Mouse (Mus musculus): ENCODE data around the gene Rhoj. TPM values are rescaled to one million over a fixed set of nuclear protein-coding genes. Genes with fewer than 3 reads are reported as not detected.
"Not testable (repeated sequence)": the region's sequence is repeated elsewhere in the genome, so short reads cannot be mapped to it uniquely, and the experiment has no call there.

The Rhoj gene
- total RNA-seq, 2 experiments from 2014 or later: 29.8 to 32.6 TPM

DNA sequence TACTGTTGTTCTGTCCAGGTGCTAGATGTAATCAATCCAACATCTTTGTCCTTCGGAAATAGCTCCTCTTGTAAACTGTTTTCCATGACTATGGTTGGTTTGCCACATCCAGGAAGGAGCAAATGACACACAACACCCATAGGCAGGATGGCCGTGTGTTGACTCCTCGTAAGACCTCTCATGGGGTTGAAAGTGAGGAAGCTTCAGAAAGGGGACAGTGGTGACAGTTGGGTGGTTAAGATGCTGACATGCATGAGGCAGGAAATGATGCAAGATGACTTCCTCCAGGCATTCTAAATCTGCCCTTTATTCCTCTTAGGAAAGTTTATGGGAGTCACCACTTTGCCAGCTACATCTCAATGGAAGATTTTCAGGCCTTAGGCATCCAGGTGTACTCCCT, 31.8 kb downstream of the Rhoj start:
- intact Hi-C loops (cut with DNase I; ENCODE audit: low total_unique reads): no loop called here
- DNase-seq: no peak

DNA sequence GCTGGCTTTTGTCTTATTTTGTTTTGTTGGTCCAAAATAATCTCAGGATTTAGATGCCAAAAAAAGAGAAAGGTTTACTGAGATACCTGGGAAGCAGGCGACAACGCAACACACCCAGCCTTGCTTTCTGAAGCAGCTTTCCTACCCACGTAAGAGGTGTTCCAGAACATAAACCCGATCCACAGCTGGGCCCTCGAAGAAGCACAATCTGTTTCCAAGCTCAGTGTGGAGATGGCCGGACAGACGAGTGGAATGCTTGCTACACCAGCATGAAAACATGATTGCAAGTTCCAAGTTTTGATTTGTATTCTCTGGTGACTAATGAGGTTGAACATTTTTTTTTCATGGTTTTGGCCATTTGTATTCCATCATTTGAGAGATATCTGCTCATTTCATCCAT, 32.2 kb downstream of the Rhoj start:
- intact Hi-C loops (cut with DNase I; ENCODE audit: low total_unique reads): no loop called here
- DNase-seq: no peak

DNA sequence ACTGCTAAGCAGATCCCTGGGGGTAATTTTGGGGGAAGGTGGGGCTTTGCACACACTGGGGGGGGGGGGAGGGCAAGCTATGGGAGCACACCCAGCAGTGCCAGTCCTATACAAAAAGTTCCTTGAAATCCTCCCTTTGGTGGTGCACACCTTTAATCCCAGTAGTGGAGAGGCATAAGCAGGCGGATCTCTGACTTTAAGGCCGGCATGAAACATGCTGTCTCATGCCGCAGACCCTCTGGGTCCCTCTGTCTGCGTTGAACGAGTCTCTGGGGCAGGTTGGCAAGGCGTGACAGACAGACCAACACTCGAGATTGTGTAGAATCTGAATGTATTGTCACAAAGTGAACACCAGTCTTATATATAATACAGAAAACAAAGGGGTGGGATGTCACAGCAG, 40.4 kb downstream of the Rhoj start:
- no peak for DNase-seq
- intact Hi-C loops (cut with DNase I; ENCODE audit: low total_unique reads): no loop called here

DNA sequence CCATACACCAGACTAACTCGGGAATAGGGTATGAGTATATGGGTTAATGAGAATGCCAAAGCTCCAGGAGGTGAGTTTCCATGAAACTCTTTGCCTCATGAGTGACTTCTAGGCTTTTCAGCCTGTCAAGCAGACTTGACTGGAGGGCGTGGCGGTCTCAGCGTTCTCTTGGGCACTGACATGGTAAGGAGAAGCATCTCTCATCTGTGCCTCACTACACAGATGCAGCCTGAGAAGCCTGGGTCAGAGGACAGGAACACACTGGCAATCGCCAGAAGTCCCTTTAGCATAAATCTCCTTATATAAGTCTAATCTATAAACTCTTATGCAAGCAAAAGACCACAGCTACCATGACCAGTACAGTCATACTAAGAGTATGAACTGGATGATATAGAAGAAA, 41.4 kb downstream of the Rhoj start:
- DNase-seq; intact Hi-C loops (cut with DNase I; ENCODE audit: low total_unique reads): not testable (repeated sequence)

DNA sequence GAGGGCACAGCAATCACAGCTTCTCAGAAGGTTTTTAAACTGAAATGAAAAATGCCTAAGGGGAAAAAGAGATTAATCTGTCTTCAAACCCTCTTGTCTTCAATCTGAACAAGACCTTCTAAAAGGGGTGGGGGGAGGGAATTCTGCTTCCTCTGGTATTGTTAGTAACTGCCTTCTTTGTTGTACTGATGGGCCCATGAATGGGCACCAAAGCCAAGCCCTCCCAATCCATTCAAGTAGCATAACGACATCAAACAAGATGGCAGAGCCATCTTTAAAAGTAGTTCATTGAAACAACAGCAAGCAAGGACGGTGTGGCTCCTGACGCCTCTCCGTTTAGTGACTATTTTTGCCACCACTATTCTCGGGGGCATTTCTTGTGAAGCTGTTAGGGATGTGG, 42.6 kb downstream of the Rhoj start:
- DNase-seq: no peak
- intact Hi-C loops (cut with DNase I; ENCODE audit: low total_unique reads): no loop called here

DNA sequence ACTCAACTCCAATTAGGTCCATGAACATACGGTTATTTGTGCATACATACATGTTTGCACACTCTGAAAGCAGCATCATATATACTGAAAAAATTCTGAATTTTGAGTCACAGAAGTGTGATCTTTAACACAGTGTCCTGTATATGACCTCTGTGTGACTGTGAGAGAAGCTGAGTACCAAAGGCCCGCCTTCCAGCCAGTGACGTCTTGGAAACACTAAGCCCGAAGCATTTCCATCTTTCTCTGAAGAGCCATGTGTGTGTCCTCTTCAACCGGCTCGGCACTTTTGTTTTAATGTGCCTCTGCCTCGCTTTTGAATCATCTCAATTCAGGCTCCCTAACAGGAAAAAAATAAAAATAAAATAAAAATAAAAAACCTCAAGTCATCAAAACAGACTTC, 43.7 kb downstream of the Rhoj start:
- intact Hi-C loops (cut with DNase I; ENCODE audit: low total_unique reads): no loop called here
- DNase-seq: peak; percentile 23

DNA sequence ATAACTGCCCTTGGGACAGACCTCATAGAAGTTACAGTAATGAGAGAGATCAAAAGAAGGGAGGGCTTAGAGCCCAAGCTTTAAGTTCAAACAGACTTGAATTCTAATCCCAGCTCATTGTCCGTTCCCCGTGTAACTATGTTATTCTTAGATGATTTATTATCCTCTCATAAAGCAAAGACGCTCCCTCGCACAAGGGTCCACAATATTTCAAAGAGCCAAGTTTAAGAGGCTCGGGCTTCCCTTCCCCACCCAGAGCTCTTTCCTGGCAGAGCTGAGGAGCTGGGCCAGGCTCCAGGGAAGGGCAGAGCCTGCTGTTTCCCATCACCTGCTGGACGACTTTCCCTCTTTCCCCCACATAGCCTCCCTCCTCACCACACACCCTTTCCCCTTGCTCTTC, 44.3 kb downstream of the Rhoj start:
- intact Hi-C loops (cut with DNase I; ENCODE audit: low total_unique reads): no loop called here
- DNase-seq: peak; percentile 71

DNA sequence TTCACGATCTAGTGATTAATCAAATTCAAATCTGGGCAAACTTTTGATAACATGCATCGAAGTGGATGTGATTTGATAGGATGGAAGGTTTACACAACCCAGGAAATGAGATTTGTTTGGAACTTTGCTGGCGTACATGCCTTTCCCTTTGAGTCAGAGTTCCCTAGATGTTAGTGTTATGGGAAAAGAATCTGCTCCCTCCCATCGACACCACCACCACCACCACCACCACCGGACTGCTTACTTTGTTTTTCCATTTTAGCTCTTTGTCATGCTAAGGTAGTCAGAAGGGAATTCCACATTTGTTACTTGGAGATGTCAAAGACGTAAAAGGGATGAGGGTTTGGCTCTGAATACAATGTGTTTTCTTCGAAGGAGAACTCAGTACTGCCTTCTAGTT, 46.2 kb downstream of the Rhoj start:
- no peak for DNase-seq
- intact Hi-C loops (cut with DNase I; ENCODE audit: low total_unique reads): no loop called here

DNA sequence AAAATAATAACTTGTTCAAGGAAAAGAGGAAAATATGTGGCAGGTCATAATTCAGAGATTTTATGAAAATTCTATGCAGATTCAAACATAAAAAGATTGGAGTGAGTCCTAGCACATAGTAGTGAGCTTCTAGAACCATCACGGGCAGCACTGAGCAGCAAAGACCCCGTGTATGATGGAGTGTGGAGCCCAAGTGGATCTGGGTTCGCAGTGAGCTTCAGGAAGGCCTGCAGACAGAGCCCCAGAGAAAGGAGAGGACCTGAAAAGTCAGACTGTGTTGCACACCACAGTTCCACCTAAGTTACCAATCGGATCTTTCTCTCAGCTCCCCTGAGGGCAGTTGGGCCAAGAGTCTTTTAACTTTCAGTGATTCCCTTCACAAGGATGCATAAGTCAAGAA, 49.7 kb downstream of the Rhoj start:
- no peak for DNase-seq
- intact Hi-C loops (cut with DNase I; ENCODE audit: low total_unique reads): no loop called here

DNA sequence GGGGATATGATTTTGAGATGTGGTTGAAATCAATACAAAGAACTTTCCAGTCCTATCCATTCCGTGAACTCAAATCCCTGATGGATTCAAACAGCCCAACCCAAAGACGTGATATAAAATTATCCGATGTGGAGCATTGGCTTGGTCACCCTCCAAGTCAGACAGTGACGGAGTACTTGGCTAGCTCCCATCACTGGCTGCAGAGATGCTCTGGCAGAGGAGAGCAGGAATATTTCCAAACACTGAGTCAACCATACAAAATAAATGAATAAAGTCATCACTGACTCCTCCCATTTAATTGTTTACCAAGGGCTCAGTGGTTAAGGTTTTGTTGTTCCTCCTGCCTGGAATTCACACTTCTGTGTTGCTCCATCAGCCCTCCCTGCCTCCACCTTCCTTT, 50.6 kb downstream of the Rhoj start:
- peak; percentile 57 for DNase-seq
- intact Hi-C loops (cut with DNase I; ENCODE audit: low total_unique reads): no loop called here

DNA sequence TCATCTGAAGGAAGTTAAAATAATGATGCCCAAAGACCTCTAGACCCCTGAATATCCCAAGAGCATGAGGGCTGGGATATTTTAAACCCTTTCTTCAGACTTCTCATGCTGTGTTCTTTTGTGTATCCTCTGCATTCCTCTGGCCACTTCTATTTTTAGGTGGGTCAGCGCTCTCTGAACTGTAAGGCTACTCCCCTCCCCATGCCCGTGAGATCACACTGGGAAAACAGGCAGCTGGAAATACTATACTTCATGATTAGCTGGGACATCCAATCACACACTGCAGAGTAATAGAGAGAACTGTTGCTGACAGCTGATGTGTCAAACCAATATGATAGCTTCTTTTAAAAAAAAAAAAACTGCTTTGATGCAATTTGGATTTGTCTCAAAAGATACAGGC, 51.4 kb downstream of the Rhoj start:
- intact Hi-C loops (cut with DNase I; ENCODE audit: low total_unique reads): no loop called here
- no peak for DNase-seq

DNA sequence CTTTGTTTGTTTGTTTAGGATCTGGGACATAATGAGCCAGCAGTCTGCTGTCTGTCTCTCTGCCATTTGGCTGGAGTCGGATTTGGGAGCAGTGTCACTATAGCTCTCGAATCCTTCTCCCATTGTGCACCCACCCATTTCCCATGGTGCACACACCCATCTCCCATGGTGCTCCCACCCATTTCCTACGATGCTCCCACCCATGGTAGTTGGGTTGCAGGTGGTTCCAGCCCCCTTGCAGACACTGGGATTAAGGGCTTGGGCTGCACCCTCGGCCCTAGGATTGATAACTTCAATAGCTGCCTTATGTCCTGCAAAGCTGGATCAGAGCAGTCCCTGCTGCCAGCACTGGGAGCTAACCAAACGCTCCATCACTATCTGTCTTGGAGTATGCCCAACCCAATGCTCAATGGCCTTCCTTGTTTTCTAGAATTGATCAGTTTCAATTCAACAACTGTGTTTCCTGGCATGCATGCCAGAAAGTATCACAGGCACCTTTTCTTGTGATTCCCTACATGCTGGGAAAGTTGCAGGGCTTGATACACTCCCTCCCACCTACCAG, 51.9 kb downstream of the Rhoj start:
- DNase-seq: no peak
- intact Hi-C loops (cut with DNase I; ENCODE audit: low total_unique reads): no loop called here

DNA sequence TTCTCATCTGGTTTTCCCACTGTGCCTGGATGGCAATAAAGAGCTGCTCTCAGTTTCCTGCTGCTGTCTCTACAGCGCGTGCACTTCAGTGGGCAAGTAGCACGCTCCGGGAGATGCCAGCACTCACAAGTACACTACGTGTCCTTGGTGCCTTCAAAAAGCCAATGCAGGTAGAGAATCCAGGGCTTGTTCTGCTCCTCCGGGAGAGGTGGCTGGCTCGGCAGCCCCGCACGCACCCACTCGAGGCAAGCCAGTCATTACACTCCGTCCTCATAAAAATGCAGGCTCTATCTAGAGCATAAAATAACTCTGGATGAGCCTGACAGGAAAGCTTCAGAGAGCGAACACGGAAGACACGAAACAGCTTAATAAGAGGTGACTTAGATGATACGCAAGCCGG, 54.3 kb downstream of the Rhoj start:
- intact Hi-C loops (cut with DNase I; ENCODE audit: low total_unique reads): no loop called here

DNA sequence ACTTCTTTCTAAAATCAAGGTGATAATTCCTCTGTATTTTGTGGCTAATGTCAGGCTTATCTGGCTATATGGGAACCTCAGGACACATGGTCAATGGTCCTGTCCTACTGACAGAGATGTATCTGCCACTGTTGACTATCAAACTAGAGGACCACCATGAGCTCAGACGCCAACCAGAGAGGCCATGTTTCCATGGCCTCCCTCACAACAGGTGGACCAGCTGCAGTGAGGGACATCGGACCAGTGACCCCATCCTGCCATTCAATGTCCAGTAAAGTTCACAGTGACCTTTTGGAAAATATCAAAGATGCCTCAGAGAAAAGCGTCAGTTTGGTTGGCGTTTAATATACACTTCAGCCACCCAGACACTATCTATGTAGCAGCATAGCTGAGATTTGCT, 56.3 kb downstream of the Rhoj start:
- DNase-seq: no peak
- intact Hi-C loops (cut with DNase I; ENCODE audit: low total_unique reads): no loop called here

More for the DNA sequence above, 54.3 kb downstream of the Rhoj start:
- no peak for DNase-seq

DNA sequence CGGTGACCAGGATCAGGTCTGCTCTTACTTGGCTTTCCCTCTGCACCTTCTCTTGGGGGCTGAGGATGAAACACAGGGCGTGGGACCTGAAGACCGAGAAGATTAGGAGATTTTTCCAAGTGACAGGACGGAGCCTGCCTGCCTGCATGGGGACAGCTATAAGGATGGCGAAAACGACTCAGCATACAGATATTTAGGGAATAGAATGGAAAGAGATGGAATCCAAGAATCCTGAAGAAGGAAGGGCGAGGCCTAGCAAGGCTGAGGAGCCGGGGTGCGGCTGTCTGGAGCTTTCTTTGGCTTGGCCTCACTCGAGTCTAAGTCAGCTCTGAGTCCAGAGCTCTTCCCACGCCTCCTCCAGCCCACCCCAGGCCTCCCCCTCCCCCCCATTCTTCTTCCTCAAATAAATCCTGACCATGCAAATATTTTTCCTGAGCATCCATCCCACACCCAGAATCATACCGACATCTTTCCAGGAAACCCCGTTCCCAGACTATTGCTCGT, 57.6 kb downstream of the Rhoj start:
- DNase-seq: peak; percentile 24
- intact Hi-C loops (cut with DNase I; ENCODE audit: low total_unique reads): no loop called here

DNA sequence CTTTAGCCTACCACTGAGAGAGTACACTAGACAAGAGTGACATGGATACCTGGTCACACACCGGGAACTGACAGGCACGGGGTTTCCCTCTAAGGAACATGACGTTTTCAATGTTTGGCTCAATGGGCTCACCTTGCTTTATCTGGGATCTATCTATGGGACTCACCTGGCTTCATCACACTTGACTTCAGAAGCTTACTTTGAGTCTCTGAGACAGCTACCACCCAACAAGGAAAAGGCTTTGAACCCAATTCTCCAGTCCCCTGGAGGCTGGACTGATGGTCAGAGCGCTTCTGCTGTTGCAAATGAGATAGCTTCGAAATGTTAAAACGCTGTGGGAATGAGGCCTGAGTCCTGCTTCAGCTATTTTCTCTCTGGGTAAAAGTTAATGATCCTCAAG, 59.2 kb downstream of the Rhoj start:
- intact Hi-C loops (cut with DNase I; ENCODE audit: low total_unique reads): no loop called here
- no peak for DNase-seq

DNA sequence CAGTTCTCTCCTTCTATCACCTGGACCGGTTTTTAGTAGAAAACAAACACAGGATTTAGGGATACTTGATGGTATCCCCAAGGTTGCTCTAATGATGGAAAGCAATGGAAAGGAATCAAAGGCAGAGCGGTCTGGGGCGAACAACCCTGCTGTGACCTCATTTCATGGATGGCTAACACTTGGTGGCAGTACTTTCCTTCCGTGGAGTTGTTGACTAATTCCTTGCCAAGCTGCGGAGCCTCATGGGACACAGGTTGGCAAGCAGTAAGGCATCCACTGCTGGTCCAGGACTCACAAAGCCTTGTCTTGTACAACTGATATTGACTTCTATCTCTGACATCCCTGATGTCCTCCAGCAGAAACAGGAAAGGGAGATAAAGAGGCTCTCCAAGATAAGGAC, 60.4 kb downstream of the Rhoj start:
- intact Hi-C loops (cut with DNase I; ENCODE audit: low total_unique reads): no loop called here
- peak; percentile 19 for DNase-seq

DNA sequence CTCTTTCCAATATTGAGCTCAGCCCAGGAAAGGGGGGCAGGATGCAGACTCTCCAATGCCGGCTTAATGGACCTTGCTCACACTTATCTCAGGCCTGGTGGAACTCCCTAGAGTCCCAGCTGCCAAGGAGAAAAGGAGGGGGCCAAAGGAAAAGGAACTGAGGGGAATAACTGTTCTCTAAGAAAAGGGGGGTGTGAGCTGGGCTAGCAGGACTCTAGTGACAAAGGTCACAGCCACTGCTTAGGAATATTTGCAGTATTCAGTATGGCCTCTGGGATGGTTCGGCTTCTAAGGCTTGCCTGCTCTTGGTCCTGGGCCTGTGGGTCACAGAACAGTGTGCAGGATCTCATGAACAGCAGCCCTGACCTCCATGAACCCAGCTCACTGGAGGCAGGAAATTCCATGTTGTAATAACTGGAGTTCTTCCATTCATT, 61.3 kb downstream of the Rhoj start:
- DNase-seq: peak; percentile 22
- intact Hi-C loops (cut with DNase I; ENCODE audit: low total_unique reads): no loop called here

DNA sequence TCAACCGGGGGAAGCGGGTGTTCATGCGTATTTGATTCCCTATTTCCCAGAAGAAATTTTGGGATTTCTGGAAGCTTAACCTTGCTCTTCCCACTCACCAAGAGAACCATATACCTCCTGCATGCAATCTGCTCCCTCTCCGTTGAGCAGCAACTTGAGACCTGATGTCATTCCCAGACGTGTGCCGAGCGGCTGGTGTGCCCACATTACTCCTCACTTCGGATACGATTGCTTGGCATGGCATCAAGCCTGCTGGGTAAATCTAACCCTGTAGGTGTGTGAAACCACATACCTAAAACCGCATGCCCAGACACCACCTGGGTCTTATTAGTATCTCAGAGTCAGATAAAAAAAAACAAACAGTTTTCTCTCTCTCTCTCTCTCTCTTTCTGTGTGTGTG, 66.3 kb downstream of the Rhoj start:
- intact Hi-C loops (cut with DNase I; ENCODE audit: low total_unique reads): no loop called here
- DNase-seq: no peak

DNA sequence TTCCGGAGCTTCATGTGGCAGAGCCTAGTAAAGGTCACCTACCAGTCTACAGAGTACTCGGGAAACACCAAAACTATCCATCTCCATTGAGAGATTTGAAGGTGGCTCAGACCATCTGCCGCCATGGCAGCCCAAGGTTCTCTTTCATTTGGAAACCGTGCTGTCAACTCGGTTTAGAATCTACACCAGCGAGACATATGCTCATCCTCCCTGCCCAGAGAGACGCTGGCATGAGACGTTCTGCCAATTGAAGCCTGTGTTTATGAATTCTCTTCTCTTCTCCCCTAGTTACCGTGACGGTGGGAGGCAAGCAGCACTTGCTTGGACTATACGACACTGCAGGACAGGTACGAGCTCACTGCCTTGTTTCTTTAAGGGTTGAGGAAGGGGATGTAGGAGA, 66.9 kb downstream of the Rhoj start:
- DNase-seq: no peak
- intact Hi-C loops (cut with DNase I; ENCODE audit: low total_unique reads): no loop called here

DNA sequence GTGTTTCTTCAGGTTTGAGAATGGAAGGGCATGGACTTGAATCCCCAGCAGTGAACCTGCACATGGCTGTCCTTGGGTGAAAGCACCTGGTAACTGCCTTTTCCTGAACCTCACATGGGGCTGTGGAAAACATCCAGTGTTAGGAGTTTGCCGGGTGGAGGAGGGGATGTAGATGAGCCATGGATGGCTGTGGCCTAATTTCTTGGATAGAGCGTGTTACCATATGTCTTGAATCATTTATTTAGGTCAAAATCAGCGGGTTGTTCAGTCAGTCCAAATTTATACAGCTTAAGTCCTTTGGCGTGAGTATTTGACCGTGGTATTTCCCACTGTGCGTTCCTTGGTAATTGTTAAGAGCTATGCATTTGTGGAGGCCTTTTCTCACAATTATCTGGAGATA, 68.0 kb downstream of the Rhoj start:
- no peak for DNase-seq
- intact Hi-C loops (cut with DNase I; ENCODE audit: low total_unique reads): no loop called here

DNA sequence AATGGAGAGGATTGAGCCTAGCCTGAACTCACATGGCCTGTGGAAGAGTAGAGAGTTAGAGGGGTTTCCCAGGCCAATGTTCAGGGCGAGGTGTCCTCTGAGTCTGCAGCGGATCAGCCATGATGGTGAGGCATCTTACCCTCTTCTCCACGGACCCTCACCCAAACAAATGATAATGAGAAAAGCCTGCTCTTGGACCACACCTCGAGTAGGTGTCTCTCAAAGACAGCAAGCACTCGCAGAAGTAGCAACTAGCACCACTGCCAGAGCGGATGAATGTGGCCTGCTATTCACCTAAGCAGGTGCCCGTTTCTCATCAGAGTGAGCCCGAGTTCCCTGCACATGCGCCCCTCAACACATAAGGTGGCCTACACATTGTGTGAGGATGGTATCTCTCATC, 78.6 kb downstream of the Rhoj start:
- no peak for DNase-seq
- intact Hi-C loops (cut with DNase I; ENCODE audit: low total_unique reads): loop anchor here (5.0 to 10.0 kb wide), 3 partner anchors 104 to 1054 kb away; partner anchors contain the start of gene Kcnh5
